Mouse (Mus musculus) embryonic fibroblast, embryonic 13.5 days (primary cell): ENCODE measurements around the gene Nectin4.

Source experiments
- CTCF ChIP-seq: IDR thresholded peaks from 2 replicates; pipeline ENCODE4 v1.5.1; 2011; ENCODE audit warnings: mild to moderate bottlenecking, control low read depth, low read length, moderate library complexity, borderline replicate concordance; ENCODE audit not compliant: insufficient read depth
- POLR2A ChIP-seq: IDR thresholded peaks from 2 replicates; pipeline ENCODE4 v1.6.1; 2011; ENCODE audit warnings: low read depth, mild to moderate bottlenecking, control low read depth, low read length, moderate library complexity

- TF ChIP-seq POLR2A (no peak), CTCF (peak; percentile 58)
Measured at GRCm38 (mm10) chr1:171355812-171356340, 14.0 kb upstream of the Nectin4 start.
